Mouse (Mus musculus) hindbrain, embryonic 13.5 days (tissue): Measurements from ENCODE around the gene Spata21. TPM values are rescaled to one million over a fixed set of nuclear protein-coding genes. Genes with fewer than 3 reads are reported as not detected.

Experiments used
- ATAC-seq: fragments of 200-750 bp; cut with Nextera tagmentation; 2 replicates; pipeline ENCODE4 v1.8.0; 2017; ENCODE audit warnings: moderate TSS enrichment; ENCODE audit not compliant: low FRiP score
- H3K27ac ChIP-seq: fragments of 300-500 bp; sonication (generic); 2 replicates; pipeline ENCODE4 v1.5.1; 2015; ENCODE audit warnings: inconsistent platforms, mild to moderate bottlenecking, moderate library complexity
- H3K27me3 ChIP-seq: fragments of 300-500 bp; sonication (generic); 2 replicates; pipeline ENCODE4 v1.6.1; 2015; ENCODE audit warnings: mild to moderate bottlenecking, inconsistent platforms
- H3K36me3 ChIP-seq: fragments of 300-500 bp; sonication (generic); 2 replicates; pipeline ENCODE4 v1.6.1; 2015; ENCODE audit warnings: mild to moderate bottlenecking, inconsistent platforms
- H3K4me1 ChIP-seq: fragments of 300-500 bp; sonication (generic); replicated peaks from 2 replicates; pipeline ENCODE4 v1.6.1; 2015; ENCODE audit warnings: inconsistent platforms
- H3K4me2 ChIP-seq: fragments of 300-500 bp; sonication (generic); 2 replicates; pipeline ENCODE4 v1.6.1; 2015; ENCODE audit warnings: inconsistent platforms, mild to moderate bottlenecking, moderate library complexity
- H3K4me3 ChIP-seq: fragments of 300-500 bp; sonication (generic); 2 replicates; pipeline ENCODE4 v1.5.1; 2015; ENCODE audit warnings: mild to moderate bottlenecking, inconsistent platforms
- H3K9ac ChIP-seq: fragments of 300-500 bp; sonication (generic); 2 replicates; pipeline ENCODE4 v1.6.1; 2015; ENCODE audit warnings: mild to moderate bottlenecking, inconsistent platforms
- H3K9me3 ChIP-seq: fragments of 300-500 bp; sonication (generic); 2 replicates; pipeline ENCODE4 v1.6.1; 2016; ENCODE audit warnings: inconsistent platforms
- WGBS: fragments of 180-500 bp; shearing (Covaris S2); methylation state at CpG from one replicate; pipeline ENCODE4 v1.1.7; 2015; 5-methylcytosine and 5-hydroxymethylcytosine counted together
- polyA plus RNA-seq: library from polyadenylated mRNA; unstranded; fragments of >200 nt; fragmentation: Nextera tagmentation; extraction: Ambion mirVana; gene quantifications from 2 replicates; pipeline ENCODE4 v1.2.1, GENCODE M21; 2015

Gene Spata21
- polyA plus RNA-seq, 1 experiment from 2014 or later, result 0.40 TPM

DNA sequence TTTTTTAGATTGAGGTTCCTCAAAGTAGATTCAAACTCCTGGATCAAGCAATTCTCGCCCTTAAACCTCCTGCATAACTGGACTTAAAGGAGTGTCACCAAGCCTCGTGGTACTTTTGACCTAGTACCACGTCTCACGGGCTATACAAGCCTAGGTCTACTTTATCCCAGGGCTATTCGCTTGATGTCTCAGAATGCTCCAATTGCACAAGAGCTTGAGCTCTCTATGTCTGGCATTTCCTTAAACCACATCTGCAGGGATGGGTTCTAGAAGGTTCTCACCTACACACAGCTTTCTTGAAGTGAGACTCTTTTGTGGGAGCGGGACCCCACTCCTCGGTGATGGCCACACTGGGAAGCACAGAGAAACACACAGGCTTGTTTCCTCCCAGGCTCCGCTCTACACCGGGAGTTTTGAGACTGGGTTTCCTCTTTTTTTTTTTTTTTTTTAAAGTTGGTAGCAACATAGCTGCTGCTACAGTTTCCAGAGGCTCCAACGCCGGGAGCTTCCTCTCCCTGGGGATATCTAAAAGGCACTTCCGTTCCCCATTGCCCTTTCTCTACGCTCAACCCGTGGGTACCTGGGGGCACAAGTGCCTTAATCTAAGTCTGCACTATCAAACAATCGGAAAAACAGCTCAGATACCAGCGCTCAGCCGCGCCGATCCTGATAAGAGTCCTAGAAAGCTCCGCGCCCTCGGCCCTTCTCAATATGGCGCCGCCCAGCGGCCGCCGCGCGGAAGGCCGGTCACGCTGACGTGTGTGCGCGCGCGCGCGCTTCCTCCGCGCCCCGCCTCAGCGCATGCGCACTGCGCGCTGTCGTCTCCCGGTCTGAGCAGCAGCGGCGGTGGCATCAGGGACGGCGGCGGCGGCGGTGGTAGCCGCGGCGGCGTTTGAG, 59.2 kb downstream of the Spata21 start, which contains the start of gene Fbxo42:
Gene Fbxo42, plus strand, starts transcription at position 802 of the 897 bp plus-strand sequence.
- Histone ChIP-seq H3K9me3 (no peaks in the 10 kb centered on the region), H3K27me3 (peaks cover 8% of the 10 kb centered on the region; the same call in 1 of the 2 replicates), H3K4me1 (peaks cover 37% of the 10 kb centered on the region), H3K27ac (peak within 1 kb of the TSS; percentile 94), H3K36me3 (no peaks in the 10 kb centered on the region), H3K4me3 (peak within 1 kb of the TSS; percentile 100), H3K4me2 (peak within 1 kb of the TSS; percentile 84), H3K9ac (peak within 1 kb of the TSS; percentile 99)
- ATAC-seq, result peak; percentile 86
- WGBS, result 9% methylated on average over 58 of the region's 58 CpGs

DNA sequence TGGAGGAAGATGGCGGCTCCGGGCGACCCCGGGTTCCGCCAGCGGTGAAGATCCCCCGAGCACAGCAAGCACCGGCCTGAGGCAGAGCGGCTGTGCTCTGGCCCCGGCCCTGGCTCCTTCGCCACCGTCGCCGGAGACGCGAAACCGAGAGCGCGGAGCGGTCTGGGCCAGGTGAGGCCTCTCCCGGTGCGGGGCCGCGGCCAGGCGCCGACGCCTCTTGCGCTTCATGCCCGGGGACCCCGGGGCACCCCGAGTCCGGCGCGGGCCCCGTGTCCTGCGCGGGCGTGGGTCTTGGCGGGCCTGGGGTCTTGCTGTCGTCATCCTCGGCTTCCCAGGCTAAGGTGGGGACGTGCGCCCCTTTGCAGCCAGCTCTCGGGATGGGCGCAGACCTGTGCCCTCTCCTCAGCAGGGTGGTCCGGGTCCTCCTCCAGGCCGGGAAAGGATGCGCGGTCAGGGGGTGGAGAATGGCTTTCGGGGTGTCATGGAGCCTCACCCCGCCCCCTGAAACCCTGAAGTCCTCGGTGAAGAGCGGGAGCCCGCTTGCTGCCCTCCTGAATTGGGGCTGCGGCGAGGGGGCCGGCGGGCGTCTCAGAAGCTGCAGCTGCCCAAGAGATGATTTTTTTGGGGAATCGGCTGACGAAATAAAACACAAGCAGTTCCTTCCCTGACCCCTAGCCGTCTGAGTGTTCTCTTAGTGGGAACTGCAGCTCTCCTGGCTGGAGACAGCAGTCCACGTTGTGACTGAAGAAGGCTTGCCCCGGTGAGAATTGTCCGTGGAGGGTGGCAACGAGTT, 60.1 kb downstream of the Spata21 start:
- H3K4me3 ChIP-seq, result peak overlapping the region; percentile 100
- peak overlapping the region; percentile 84 for H3K4me2 ChIP-seq
- peak overlapping the region; percentile 99 for H3K9ac ChIP-seq
- peaks cover 43% of the 10 kb centered on the region for H3K4me1 ChIP-seq
- under 1% methylated on average over 62 of the region's 66 CpGs for whole genome bisulfite sequencing
- no peaks in the 10 kb centered on the region for H3K36me3 ChIP-seq
- peak overlapping the region; percentile 94 for H3K27ac ChIP-seq
- ATAC-seq, result peak; percentile 82
- H3K27me3 ChIP-seq, result peaks cover 8% of the 10 kb centered on the region; the same call in 1 of the 2 replicates
- H3K9me3 ChIP-seq, result no peaks in the 10 kb centered on the region

DNA sequence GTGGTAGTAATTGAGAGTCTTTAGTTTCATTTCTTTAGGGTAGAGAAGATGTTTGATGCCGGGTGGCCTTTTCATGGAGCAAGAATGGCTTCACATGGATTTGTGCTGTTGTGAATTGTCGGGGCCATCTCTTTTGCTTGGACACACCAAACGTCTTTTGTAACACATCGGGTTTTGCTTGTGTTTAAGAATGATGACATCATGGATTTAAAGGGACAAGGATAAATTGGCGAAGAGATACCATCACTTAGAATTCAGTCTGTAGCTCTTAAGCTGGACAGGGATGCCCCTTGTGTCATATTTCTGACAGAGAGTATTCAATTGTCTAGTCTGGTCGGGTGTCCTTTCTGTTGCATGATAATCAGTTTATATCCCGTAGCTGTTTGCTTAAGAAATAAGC, 61.0 kb downstream of the Spata21 start:
- H3K36me3 ChIP-seq, result no peaks in the 10 kb centered on the region
- peak overlapping the region; percentile 84 for H3K4me2 ChIP-seq
- WGBS, result 21% methylated on average over 7 of the region's 7 CpGs
- peak overlapping the region; percentile 94; the same call in 1 of the 2 replicates for H3K27ac ChIP-seq
- H3K4me1 ChIP-seq, result peaks cover 43% of the 10 kb centered on the region
- H3K27me3 ChIP-seq, result peaks cover 5% of the 10 kb centered on the region; the same call in 1 of the 2 replicates
- no peaks in the 10 kb centered on the region for H3K9me3 ChIP-seq
- peak overlapping the region; percentile 99 for H3K9ac ChIP-seq
- ATAC-seq, result no peak
- peak overlapping the region; percentile 100 for H3K4me3 ChIP-seq

DNA sequence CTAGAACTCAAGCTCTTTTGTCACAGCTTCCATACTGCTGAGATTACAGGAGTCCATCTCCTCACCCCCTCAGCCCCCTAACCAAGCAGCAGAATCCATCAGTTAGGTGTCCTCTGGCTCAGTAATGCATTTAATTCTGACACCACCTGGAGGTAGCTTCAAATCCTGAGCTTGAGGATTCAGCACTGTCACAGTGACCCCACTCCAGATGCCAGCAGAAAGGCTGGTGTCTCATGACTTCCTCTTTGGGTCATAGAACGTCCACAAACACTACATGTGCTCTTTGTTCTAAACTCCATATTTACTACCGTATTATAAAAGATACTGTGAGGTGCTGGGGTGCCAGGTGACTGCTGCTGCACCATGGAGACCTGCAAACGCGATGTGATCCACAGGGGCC, 69.4 kb downstream of the Spata21 start:
- peaks cover 28% of the 10 kb centered on the region for H3K4me1 ChIP-seq
- H3K27ac ChIP-seq, result no peak overlapping the region
- no peak overlapping the region for H3K4me3 ChIP-seq
- no peaks in the 10 kb centered on the region for H3K36me3 ChIP-seq
- no peak overlapping the region for H3K9ac ChIP-seq
- H3K27me3 ChIP-seq, result no peaks in the 10 kb centered on the region
- no peak for ATAC-seq
- no peak overlapping the region for H3K4me2 ChIP-seq
- 82% methylated on average over 4 of the region's 4 CpGs for WGBS
- H3K9me3 ChIP-seq, result no peaks in the 10 kb centered on the region

DNA sequence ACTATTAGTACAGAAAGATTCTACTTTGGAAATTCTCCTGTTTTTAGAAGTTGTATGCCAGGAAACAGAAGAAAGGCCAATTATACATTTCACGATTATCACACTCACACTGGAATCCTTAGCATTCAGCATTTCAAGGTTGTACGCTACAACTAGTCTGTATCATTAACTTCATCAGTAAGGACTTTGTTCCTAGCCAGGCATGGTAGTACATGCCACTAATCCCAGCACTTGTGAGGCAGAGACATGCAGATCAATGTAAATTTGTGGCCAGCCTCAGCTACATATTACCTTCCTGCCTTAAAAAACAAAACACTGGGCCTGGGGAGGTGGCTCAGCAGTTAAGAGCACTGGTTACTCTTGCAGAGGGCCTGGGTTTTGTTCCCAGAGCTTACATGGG, 70.5 kb downstream of the Spata21 start:
- H3K36me3 ChIP-seq, result no peaks in the 10 kb centered on the region; the same call in 1 of the 2 replicates
- ATAC-seq, result no peak
- H3K27me3 ChIP-seq, result no peaks in the 10 kb centered on the region
- H3K9ac ChIP-seq, result 0 out of 2 replicates have a peak overlapping the region, but pooled peaks have one; percentile 20
- no peak overlapping the region for H3K4me3 ChIP-seq
- WGBS, result 90% methylated on average over 2 of the region's 2 CpGs
- no peaks in the 10 kb centered on the region for H3K9me3 ChIP-seq
- H3K27ac ChIP-seq, result no peak overlapping the region
- peaks cover 24% of the 10 kb centered on the region for H3K4me1 ChIP-seq
- H3K4me2 ChIP-seq, result no peak overlapping the region

DNA sequence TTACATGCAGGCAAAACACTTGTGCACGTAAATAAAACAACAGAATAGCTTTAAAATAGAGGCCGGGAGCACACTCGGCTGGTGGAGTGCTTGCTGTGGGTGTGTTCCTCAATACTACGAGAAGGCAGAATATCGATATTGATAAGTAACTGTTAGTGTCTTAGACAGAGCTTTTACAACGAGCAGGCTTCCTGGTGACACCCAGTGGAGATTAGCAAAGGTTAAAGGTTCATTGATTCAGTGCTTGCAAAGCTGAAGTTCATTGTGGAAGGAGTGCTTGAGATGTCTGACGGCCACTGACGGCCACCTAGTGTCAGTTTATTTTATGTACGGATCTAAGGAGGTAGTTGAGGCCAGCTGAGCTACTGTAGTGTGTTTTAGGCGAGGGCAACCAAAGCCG, 71.0 kb downstream of the Spata21 start:
- Histone ChIP-seq H3K36me3 (no peaks in the 10 kb centered on the region; the same call in 1 of the 2 replicates), H3K27ac (no peak overlapping the region), H3K4me1 (peaks cover 24% of the 10 kb centered on the region), H3K4me2 (no peak overlapping the region), H3K4me3 (no peak overlapping the region), H3K9ac (0 out of 2 replicates have a peak overlapping the region, but pooled peaks have one; percentile 20), H3K9me3 (no peaks in the 10 kb centered on the region), H3K27me3 (no peaks in the 10 kb centered on the region)
- ATAC-seq, result no peak
- WGBS, result 58% methylated on average over 11 of the region's 11 CpGs

DNA sequence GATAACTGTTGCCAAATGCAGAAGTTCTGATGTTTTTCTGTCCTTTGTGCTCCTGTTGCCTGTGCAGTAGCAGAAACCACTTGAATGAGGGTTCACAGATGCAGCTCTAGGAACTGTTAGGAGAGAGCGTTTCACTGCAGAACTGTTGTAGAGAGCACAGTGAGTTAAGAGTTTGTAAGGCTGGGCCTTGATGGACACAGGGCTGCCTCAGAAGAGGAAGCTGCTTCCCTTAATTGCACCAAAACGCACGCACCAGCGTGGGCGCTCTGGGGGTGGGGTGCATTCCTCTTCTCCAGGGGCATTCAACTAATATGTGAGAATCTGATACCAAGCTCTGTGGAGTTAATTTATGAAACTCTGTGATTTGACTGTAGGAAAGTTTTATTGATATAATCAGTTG, 71.5 kb downstream of the Spata21 start:
- no peak overlapping the region for H3K4me2 ChIP-seq
- no peak for ATAC-seq
- peaks cover 2% of the 10 kb centered on the region; the same call in 1 of the 2 replicates for H3K36me3 ChIP-seq
- H3K9me3 ChIP-seq, result peaks cover 3% of the 10 kb centered on the region; the same call in 1 of the 2 replicates
- H3K4me1 ChIP-seq, result peaks cover 24% of the 10 kb centered on the region
- no peak overlapping the region for H3K27ac ChIP-seq
- WGBS, result 81% methylated on average over 5 of the region's 5 CpGs
- H3K27me3 ChIP-seq, result no peaks in the 10 kb centered on the region
- no peak overlapping the region for H3K9ac ChIP-seq
- no peak overlapping the region for H3K4me3 ChIP-seq

DNA sequence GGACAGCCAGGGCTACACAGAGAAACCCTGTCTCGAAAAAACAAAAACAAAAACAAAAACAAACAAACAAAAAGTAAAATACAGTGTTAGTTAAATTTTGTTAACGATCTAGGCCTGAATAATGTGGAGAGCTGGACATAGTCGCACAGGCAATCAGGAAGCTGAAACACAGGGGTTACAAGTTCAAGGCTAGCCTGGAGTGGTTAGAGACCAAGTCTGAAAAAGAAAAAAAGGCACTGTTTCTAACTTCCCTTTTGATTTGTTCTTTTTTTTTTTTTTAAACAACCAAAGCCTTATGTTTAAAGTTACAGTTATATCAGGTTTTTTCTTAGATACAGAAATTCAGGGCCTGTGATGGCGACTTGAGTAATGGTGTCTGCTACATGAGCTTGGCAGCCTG, 72.1 kb downstream of the Spata21 start:
- 96% methylated on average over 4 of the region's 4 CpGs for WGBS
- no peak for ATAC-seq
- H3K27ac ChIP-seq, result no peak overlapping the region
- H3K4me3 ChIP-seq, result no peak overlapping the region
- H3K9me3 ChIP-seq, result peaks cover 8% of the 10 kb centered on the region; the same call in 1 of the 2 replicates
- H3K4me1 ChIP-seq, result peaks cover 24% of the 10 kb centered on the region
- H3K4me2 ChIP-seq, result no peak overlapping the region
- peaks cover 5% of the 10 kb centered on the region for H3K36me3 ChIP-seq
- no peak overlapping the region for H3K9ac ChIP-seq
- no peaks in the 10 kb centered on the region for H3K27me3 ChIP-seq

DNA sequence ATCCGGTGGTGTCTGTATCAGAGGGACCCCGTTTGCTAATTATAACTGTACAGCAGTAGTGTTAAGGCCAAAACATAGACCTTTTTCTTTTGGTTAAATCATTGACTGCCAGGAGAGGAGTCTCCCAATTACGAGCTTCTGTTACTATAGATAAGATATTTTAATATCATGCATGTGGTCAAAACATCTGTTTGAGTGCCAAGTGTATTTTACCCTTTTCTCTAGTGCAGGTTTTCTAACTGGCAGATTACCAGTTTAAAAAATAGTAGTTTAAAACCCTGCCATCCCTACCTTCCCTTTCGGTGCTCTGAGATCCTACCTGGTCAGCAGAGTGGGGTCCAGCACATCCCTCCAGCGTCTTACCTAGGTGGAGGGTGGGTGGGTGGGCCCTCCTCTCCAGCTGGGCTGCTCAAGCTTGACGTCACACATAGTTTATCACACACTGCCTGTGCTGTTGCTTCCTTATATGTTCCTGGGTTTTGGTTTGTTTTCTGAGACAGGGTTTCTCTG, 73.6 kb downstream of the Spata21 start:
- Histone ChIP-seq H3K4me2 (no peak overlapping the region), H3K36me3 (peaks cover 5% of the 10 kb centered on the region), H3K27me3 (no peaks in the 10 kb centered on the region), H3K4me3 (no peak overlapping the region), H3K27ac (no peak overlapping the region), H3K9me3 (peaks cover 9% of the 10 kb centered on the region; the same call in 1 of the 2 replicates), H3K9ac (no peak overlapping the region), H3K4me1 (peaks cover 18% of the 10 kb centered on the region)
- ATAC-seq, result no peak
- WGBS, result 93% methylated on average over 6 of the region's 6 CpGs
